Mouse (Mus musculus) hindbrain, embryonic 14.5 days (tissue): ENCODE data around the gene Lrrc15. TPM values are rescaled to one million over a fixed set of nuclear protein-coding genes. Genes with fewer than 3 reads are reported as not detected.

Experiments
- ATAC-seq: fragments of 200-750 bp; cut with Nextera tagmentation; 2 replicates; pipeline ENCODE4 v1.8.0; 2017; ENCODE audit warnings: moderate number of reproducible peaks, mild to moderate bottlenecking, moderate TSS enrichment, moderate library complexity; ENCODE audit not compliant: low FRiP score
- DNase-seq: peaks from one replicate; pipeline ENCODE4 v3.0.0-alpha.2; 2015; ENCODE audit warnings: low spot score
- H3K27ac ChIP-seq: fragments of 300-500 bp; sonication (generic); 2 replicates; pipeline ENCODE4 v1.5.1; 2014; ENCODE audit warnings: mild to moderate bottlenecking, moderate library complexity
- H3K27me3 ChIP-seq: fragments of 300-500 bp; sonication (generic); 2 replicates; pipeline ENCODE4 v1.6.1; 2014; ENCODE audit warnings: mild to moderate bottlenecking, low read length, mixed read lengths; ENCODE audit not compliant: control insufficient read depth, insufficient read depth
- H3K36me3 ChIP-seq: fragments of 300-500 bp; sonication (generic); replicated peaks from 2 replicates; pipeline ENCODE4 v1.6.1; 2014; ENCODE audit not compliant: control insufficient read depth, insufficient read depth
- H3K4me1 ChIP-seq: fragments of 300-500 bp; sonication (generic); replicated peaks from 2 replicates; pipeline ENCODE4 v1.6.1; 2014; ENCODE audit warnings: antibody characterized with exemption, low read length, mixed read lengths; ENCODE audit not compliant: control insufficient read depth, insufficient read depth
- H3K4me2 ChIP-seq: fragments of 300-500 bp; sonication (generic); replicated peaks from 2 replicates; pipeline ENCODE4 v1.6.1; 2014; ENCODE audit warnings: mild to moderate bottlenecking, moderate library complexity
- H3K4me3 ChIP-seq: fragments of 300-500 bp; sonication (generic); replicated peaks from 2 replicates; pipeline ENCODE4 v1.5.1; 2014; ENCODE audit warnings: mild to moderate bottlenecking, low read length
- H3K9ac ChIP-seq: fragments of 300-500 bp; sonication (generic); 2 replicates; pipeline ENCODE4 v1.6.1; 2014
- H3K9me3 ChIP-seq: fragments of 300-500 bp; sonication (generic); 2 replicates; pipeline ENCODE4 v1.6.1; 2016; ENCODE audit warnings: low read length; ENCODE audit not compliant: control insufficient read depth
- WGBS: fragments of 180-500 bp; shearing (Covaris S2); extraction: QIAGEN DNeasy Blood & Tissue Kit; methylation state at CpG from one replicate; pipeline ENCODE4 v1.1.7; 2014; 5-methylcytosine and 5-hydroxymethylcytosine counted together
- polyA plus RNA-seq: library from polyadenylated mRNA; unstranded; fragments of >200 nt; fragmentation: Nextera tagmentation; extraction: Ambion mirVana; gene quantifications from 2 replicates; pipeline ENCODE4 v1.2.1, GENCODE M21; 2014

Gene Lrrc15
- 0.31 and 0.39 TPM in 2 replicates for polyA plus RNA-seq

- DNase-seq (no peak), ATAC-seq (0 out of 2 replicates have a peak, but pooled peaks have one; percentile 37)
- Histone ChIP-seq H3K27me3 (peaks cover 44% of the 10 kb centered on the region), H3K9me3 (no peaks in the 10 kb centered on the region), H3K4me3 (peak within 1 kb of the TSS; percentile 20), H3K9ac (peak within 1 kb of the TSS; percentile 20; the same call in 1 of the 2 replicates), H3K36me3 (no peaks in the 10 kb centered on the region), H3K4me1 (0 out of 2 replicates have a peak, but pooled peaks cover 7% of the 10 kb centered on the region), H3K4me2 (peak within 1 kb of the TSS; percentile 49), H3K27ac (no peak within 1 kb of the TSS)
- 7% methylated on average over 34 of the region's 34 CpGs for WGBS
These were observed at the start of gene Lrrc15 for GRCm38 (mm10) chr16:30282844-30283495. Gene Lrrc15, minus strand, starts transcription at chr16:30283256.

- DNase-seq, result peak; percentile 74
- no peaks in the 10 kb centered on the region for H3K9me3 ChIP-seq
- H3K4me2 ChIP-seq, result no peak overlapping the region
- peaks cover 30% of the 10 kb centered on the region for H3K27me3 ChIP-seq
- no peak overlapping the region for H3K27ac ChIP-seq
- no peak for ATAC-seq
- H3K4me3 ChIP-seq, result no peak overlapping the region
- no peak overlapping the region for H3K9ac ChIP-seq
- H3K4me1 ChIP-seq, result peaks cover 8% of the 10 kb centered on the region; the same call in 1 of the 2 replicates
- H3K36me3 ChIP-seq, result peaks cover 28% of the 10 kb centered on the region
These were observed 31.2 kb upstream of the Lrrc15 start for GRCm38 (mm10) chr16:30314236-30314635.

- ATAC-seq, result no peak
- Histone ChIP-seq H3K9me3 (no peaks in the 10 kb centered on the region), H3K4me2 (peak within 1 kb of the TSS; percentile 95), H3K9ac (peak within 1 kb of the TSS; percentile 57; the same call in 1 of the 2 replicates), H3K4me3 (peak within 1 kb of the TSS; percentile 52), H3K4me1 (peaks cover 21% of the 10 kb centered on the region), H3K36me3 (peaks cover 18% of the 10 kb centered on the region), H3K27ac (no peak within 1 kb of the TSS), H3K27me3 (peaks cover 57% of the 10 kb centered on the region)
- no peak for DNase-seq
These were observed 27.6 kb upstream of the Lrrc15 start, which contains the start of gene Gp5 for GRCm38 (mm10) chr16:30310647-30311046. Gene Gp5, minus strand, starts transcription at chr16:30310779.

GRCm38 (mm10) chr16:30310171-30310515, 27.1 kb upstream of the Lrrc15 start:
- no peaks in the 10 kb centered on the region for H3K9me3 ChIP-seq
- H3K36me3 ChIP-seq, result peaks cover 18% of the 10 kb centered on the region
- peak overlapping the region; percentile 95 for H3K4me2 ChIP-seq
- no peak for ATAC-seq
- no peak for DNase-seq
- peaks cover 57% of the 10 kb centered on the region for H3K27me3 ChIP-seq
- no peak overlapping the region for H3K4me3 ChIP-seq
- WGBS, result 55% methylated on average over 8 of the region's 8 CpGs
- no peak overlapping the region for H3K9ac ChIP-seq
- H3K27ac ChIP-seq, result no peak overlapping the region
- peaks cover 21% of the 10 kb centered on the region for H3K4me1 ChIP-seq

- ATAC-seq, result 0 out of 2 replicates have a peak, but pooled peaks have one; percentile 11
- H3K27me3 ChIP-seq, result peaks cover 60% of the 10 kb centered on the region
- no peaks in the 10 kb centered on the region for H3K9me3 ChIP-seq
These were observed 26.5 kb upstream of the Lrrc15 start for GRCm38 (mm10) chr16:30309395-30310170.

GRCm38 (mm10) chr16:30308616-30309394, 25.7 kb upstream of the Lrrc15 start:
- DNase-seq (peak; percentile 77), ATAC-seq (peak; percentile 79)
- peaks cover 21% of the 10 kb centered on the region for H3K4me1 ChIP-seq
- peak overlapping the region; percentile 57 for H3K9ac ChIP-seq
- H3K9me3 ChIP-seq, result no peaks in the 10 kb centered on the region
- peaks cover 6% of the 10 kb centered on the region; the same call in 1 of the 2 replicates for H3K36me3 ChIP-seq
- H3K27ac ChIP-seq, result no peak overlapping the region
- peak overlapping the region; percentile 95 for H3K4me2 ChIP-seq
- WGBS, result under 1% methylated on average over 70 of the region's 72 CpGs
- peaks cover 67% of the 10 kb centered on the region for H3K27me3 ChIP-seq
- peak overlapping the region; percentile 52 for H3K4me3 ChIP-seq

More at GRCm38 (mm10) chr16:30309395-30310170, 26.5 kb upstream of the Lrrc15 start:
- DNase-seq, result peak; percentile 45
- Histone ChIP-seq H3K9ac (peak overlapping the region; percentile 57; the same call in 1 of the 2 replicates), H3K4me1 (peaks cover 21% of the 10 kb centered on the region), H3K27ac (no peak overlapping the region), H3K4me3 (peak overlapping the region; percentile 52), H3K36me3 (peaks cover 12% of the 10 kb centered on the region), H3K4me2 (peak overlapping the region; percentile 95)
- WGBS, result 3% methylated on average over 34 of the region's 34 CpGs

- Histone ChIP-seq H3K36me3 (peaks cover 6% of the 10 kb centered on the region; the same call in 1 of the 2 replicates), H3K9ac (peak overlapping the region; percentile 57), H3K27ac (no peak overlapping the region), H3K9me3 (no peaks in the 10 kb centered on the region), H3K4me3 (peak overlapping the region; percentile 52), H3K27me3 (peaks cover 67% of the 10 kb centered on the region), H3K4me1 (peaks cover 21% of the 10 kb centered on the region), H3K4me2 (peak overlapping the region; percentile 95)
- ATAC-seq, result peak; percentile 41
- DNase-seq, result no peak
- 10% methylated on average over 29 of the region's 29 CpGs for WGBS
These were observed 25.0 kb upstream of the Lrrc15 start for GRCm38 (mm10) chr16:30307961-30308615.

- ATAC-seq, result no peak
These were observed 24.2 kb upstream of the Lrrc15 start for GRCm38 (mm10) chr16:30307306-30307705.

More at GRCm38 (mm10) chr16:30307306-30307705, 24.2 kb upstream of the Lrrc15 start:
- DNase-seq, result no peak
- Histone ChIP-seq H3K4me2 (no peak overlapping the region), H3K4me1 (peaks cover 21% of the 10 kb centered on the region), H3K4me3 (no peak overlapping the region), H3K27me3 (peaks cover 67% of the 10 kb centered on the region), H3K9ac (no peak overlapping the region), H3K27ac (no peak overlapping the region), H3K36me3 (peaks cover 6% of the 10 kb centered on the region; the same call in 1 of the 2 replicates), H3K9me3 (no peaks in the 10 kb centered on the region)
- 50% methylated on average over 12 of the region's 12 CpGs for WGBS
